Mouse (Mus musculus) kidney, adult 2 months (tissue): ENCODE measurements around the gene Rptor.

ENCODE experiments used
- CTCF ChIP-seq: fragments of 200-500 bp; conservative IDR thresholded peaks from 2 replicates; pipeline ENCODE4 v1.5.1; 2011; ENCODE audit warnings: low read depth, mild to moderate bottlenecking, control low read depth, low read length, moderate library complexity, mixed read lengths; ENCODE audit not compliant: insufficient read depth, insufficient read length
- POLR2A ChIP-seq: fragments of 200-500 bp; IDR thresholded peaks from one replicate; pipeline ENCODE4 v1.6.1; 2011; ENCODE audit warnings: low read depth, low read length, control low read depth

- TF ChIP-seq CTCF (no peak), POLR2A (no peak)
Observed at GRCm38 (mm10) chr11:119766023-119766422, 163.3 kb downstream of the Rptor start.
